Mouse (Mus musculus): Measurements from ENCODE around the gene Mttp. TPM values are rescaled to one million over a fixed set of nuclear protein-coding genes. Genes with fewer than 3 reads are reported as not detected.

Mttp gene
- polyA plus RNA-seq, 1 experiment from 2014 or later: 45.0 TPM

DNA sequence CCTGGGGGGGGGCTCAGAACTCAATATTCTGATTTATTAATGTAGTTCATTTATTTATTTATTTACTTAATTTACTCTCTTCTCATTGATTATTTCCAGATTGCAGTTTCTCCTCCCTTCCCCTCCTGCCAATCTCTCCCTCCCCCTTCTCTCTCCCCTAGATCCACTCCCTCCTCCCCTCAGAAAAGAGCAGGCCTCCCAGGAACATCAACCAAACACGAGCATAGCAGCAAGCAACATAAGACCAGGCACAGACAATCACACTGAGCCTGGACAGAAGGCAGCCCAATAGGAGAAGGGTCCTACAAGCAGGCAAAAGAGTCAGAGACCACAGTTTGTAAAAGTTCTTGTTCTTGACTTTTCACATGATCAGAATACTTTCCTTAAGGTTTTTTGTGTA is 73.8 kb downstream of the Mttp start:
- Histone ChIP-seq H3K36me3 (ENCODE audit: control insufficient read depth, insufficient read depth, low read length) (no peaks in the 10 kb centered on the region), H3K4me1 (replicated peaks; ENCODE audit: control insufficient read depth, insufficient read depth, low read length) (no peaks in the 10 kb centered on the region), H3K4me3 (ENCODE audit: low read depth, low read length) (no peak overlapping the region), H3K9ac (ENCODE audit: low read depth, low read length) (no peak overlapping the region), H3K27ac (ENCODE audit: low read depth, low read length) (no peak overlapping the region), H3K4me2 (no peak overlapping the region), H3K27me3 (replicated peaks; ENCODE audit: control insufficient read depth, insufficient read depth, low read length) (no peaks in the 10 kb centered on the region), H3K9me3 (ENCODE audit: control insufficient read depth, low read length) (no peaks in the 10 kb centered on the region)
- ATAC-seq (replicated peaks; ENCODE audit: low FRiP score) (no peak), DNase-seq (ENCODE audit: low spot score) (no peak)
- WGBS: 33% methylated on average over 1 of the region's 1 CpGs

DNA sequence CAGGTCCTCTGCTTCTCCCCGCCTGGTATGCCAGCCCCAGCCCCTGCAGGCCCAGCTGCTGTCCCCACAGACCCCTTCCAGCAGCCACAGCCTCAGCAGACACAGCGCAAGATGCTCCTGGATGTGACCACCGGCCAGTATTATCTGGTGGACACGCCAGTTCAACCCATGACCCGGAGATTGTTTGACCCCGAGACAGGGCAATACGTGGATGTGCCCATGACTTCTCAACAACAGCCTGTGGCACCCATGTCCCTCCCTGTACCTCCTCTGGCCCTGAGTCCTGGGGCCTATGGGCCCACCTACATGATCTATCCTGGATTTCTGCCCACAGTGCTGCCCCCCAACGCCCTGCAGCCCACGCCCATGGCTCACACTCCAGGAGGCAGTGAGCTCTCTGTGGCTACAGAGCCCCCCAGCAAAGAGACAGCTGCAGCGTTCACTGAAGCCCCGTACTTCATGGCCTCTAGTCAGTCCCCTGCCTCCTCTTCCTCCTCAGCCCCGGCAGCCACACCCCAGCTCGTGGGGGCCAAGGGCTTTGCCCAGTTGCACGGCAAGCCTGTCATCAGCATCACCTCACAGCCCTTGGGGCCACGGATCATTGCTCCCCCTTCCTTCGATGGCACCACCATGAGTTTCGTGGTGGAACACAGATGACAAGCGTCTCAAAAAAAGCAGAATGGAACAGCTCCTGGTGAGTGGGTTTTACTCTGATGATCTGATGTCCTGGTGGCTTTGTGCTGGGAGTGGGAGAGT is 74.8 kb downstream of the Mttp start:
- Histone ChIP-seq H3K9me3 (ENCODE audit: control insufficient read depth, low read length) (no peaks in the 10 kb centered on the region), H3K27ac (ENCODE audit: low read depth, low read length) (no peak overlapping the region), H3K4me2 (no peak overlapping the region), H3K27me3 (replicated peaks; ENCODE audit: control insufficient read depth, insufficient read depth, low read length) (no peaks in the 10 kb centered on the region), H3K4me1 (replicated peaks; ENCODE audit: control insufficient read depth, insufficient read depth, low read length) (no peaks in the 10 kb centered on the region), H3K9ac (ENCODE audit: low read depth, low read length) (no peak overlapping the region), H3K36me3 (ENCODE audit: control insufficient read depth, insufficient read depth, low read length) (no peaks in the 10 kb centered on the region), H3K4me3 (ENCODE audit: low read depth, low read length) (no peak overlapping the region)
- DNase-seq (ENCODE audit: low spot score) (no peak), ATAC-seq (replicated peaks; ENCODE audit: low FRiP score) (no peak)
- WGBS: 78% methylated on average over 18 of the region's 18 CpGs

DNA sequence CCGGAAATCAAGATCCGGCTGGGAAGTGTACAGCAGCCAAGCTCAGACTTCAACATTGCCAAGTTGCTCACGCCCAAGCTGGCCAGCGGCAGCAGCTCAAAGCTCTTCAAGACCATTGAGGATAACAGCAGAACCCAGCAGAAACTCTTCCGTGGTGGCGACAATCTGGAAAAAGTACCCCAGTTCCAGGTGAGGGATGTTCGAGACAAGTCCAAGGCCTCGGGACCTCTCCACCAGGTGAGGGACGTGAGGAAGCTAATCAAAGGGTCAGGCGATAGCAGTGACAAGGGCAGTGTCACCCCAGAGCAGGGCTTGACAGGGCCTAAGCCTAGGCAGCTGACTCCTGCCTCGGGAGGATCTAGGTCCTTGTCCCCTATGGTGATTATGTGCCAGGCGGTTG is 76.7 kb downstream of the Mttp start:
- Histone ChIP-seq H3K9me3 (ENCODE audit: control insufficient read depth, low read length) (no peaks in the 10 kb centered on the region), H3K27me3 (replicated peaks; ENCODE audit: control insufficient read depth, insufficient read depth, low read length) (no peaks in the 10 kb centered on the region), H3K4me2 (no peak overlapping the region), H3K4me1 (replicated peaks; ENCODE audit: control insufficient read depth, insufficient read depth, low read length) (no peaks in the 10 kb centered on the region), H3K36me3 (ENCODE audit: control insufficient read depth, insufficient read depth, low read length) (no peaks in the 10 kb centered on the region), H3K27ac (ENCODE audit: low read depth, low read length) (no peak overlapping the region), H3K9ac (ENCODE audit: low read depth, low read length) (no peak overlapping the region), H3K4me3 (ENCODE audit: low read depth, low read length) (no peak overlapping the region)
- WGBS: 85% methylated on average over 12 of the region's 12 CpGs
- no peak for ATAC-seq (replicated peaks; ENCODE audit: low FRiP score)
- DNase-seq (ENCODE audit: low spot score): no peak

DNA sequence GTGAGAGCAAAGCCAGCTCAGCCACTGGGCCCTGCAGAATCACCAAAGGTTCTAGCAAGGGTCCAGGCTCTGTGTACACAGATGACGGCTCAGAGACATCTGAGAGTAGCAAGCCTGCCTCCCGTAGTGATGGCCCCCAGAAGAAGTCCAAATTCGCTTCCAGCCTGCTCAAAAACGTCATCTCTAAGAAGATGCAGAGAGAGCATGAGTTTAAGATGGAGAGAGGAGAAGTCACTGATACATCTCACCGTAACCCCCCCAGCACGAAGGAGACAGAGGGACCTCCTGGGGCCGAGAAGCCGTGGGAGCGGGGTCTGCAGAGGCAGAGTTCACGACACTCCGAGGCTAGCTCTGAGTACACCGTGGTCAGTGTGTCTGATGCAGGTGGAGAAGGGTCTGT is 77.5 kb downstream of the Mttp start, which contains the start of gene Gm5105:
Gm5105 (minus strand) TSS at position 101 of the 400 bp plus-strand sequence.
- no peak within 1 kb of the TSS for H3K27ac ChIP-seq (ENCODE audit: low read depth, low read length)
- ATAC-seq (replicated peaks; ENCODE audit: low FRiP score): no peak
- no peaks in the 10 kb centered on the region for H3K36me3 ChIP-seq (ENCODE audit: control insufficient read depth, insufficient read depth, low read length)
- no peak within 1 kb of the TSS for H3K4me3 ChIP-seq (ENCODE audit: low read depth, low read length)
- no peak within 1 kb of the TSS for H3K4me2 ChIP-seq
- H3K27me3 ChIP-seq (replicated peaks; ENCODE audit: control insufficient read depth, insufficient read depth, low read length): no peaks in the 10 kb centered on the region
- 88% methylated on average over 12 of the region's 12 CpGs for WGBS
- H3K9me3 ChIP-seq (ENCODE audit: control insufficient read depth, low read length): no peaks in the 10 kb centered on the region
- H3K9ac ChIP-seq (ENCODE audit: low read depth, low read length): no peak within 1 kb of the TSS
- H3K4me1 ChIP-seq (replicated peaks; ENCODE audit: control insufficient read depth, insufficient read depth, low read length): no peaks in the 10 kb centered on the region
- DNase-seq (ENCODE audit: low spot score): no peak

DNA sequence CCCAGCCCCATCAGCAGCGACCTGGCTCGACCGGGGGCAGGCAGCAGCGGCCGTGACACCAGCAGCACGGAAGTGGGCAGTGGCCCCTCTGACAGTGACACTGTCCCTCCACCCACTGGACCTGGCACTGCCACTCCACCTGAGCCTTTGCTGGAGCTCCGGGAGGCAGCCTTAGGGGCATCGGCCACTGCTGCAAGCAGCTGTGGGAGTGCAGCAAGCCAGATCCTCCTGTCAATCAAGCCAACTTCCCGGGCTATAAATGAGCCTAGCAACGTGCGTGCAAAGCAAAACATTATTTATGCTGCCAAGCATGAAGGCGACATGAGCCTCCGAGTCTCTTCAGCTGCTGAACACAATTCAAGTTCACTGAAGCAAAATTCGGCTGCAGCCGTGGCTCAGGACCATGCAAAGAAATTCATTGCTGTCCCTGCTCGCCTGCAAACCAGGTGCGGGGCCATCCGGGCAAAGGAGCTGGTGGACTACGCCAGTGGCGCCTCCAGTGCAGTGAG is 78.4 kb downstream of the Mttp start:
- Histone ChIP-seq H3K4me1 (replicated peaks; ENCODE audit: control insufficient read depth, insufficient read depth, low read length) (no peaks in the 10 kb centered on the region; the same call in 1 of the 2 replicates), H3K4me3 (ENCODE audit: low read depth, low read length) (no peak overlapping the region)
- no peak for ATAC-seq (replicated peaks; ENCODE audit: low FRiP score)

DNA sequence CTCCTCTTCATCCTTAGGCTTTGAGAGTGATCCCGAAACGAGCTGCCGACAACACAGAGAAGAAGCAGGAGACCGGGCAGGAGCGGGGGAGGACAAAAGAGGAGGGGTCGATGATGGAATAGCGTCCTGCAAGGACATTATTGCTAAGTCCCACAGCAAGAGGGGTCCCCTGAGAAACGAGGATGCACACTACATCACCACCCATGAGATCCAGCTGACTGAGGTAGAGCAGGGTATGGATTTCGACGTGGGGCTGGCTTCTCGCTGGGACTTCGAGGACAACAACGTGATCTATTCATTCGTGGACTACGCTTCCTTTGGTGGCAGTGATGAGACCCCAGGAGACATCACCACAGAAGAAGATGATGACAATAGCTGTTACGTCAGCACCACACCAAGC is 78.8 kb downstream of the Mttp start:
- Histone ChIP-seq H3K4me2 (no peak overlapping the region), H3K4me1 (replicated peaks; ENCODE audit: control insufficient read depth, insufficient read depth, low read length) (no peaks in the 10 kb centered on the region; the same call in 1 of the 2 replicates), H3K27me3 (replicated peaks; ENCODE audit: control insufficient read depth, insufficient read depth, low read length) (no peaks in the 10 kb centered on the region), H3K36me3 (ENCODE audit: control insufficient read depth, insufficient read depth, low read length) (no peaks in the 10 kb centered on the region), H3K9ac (ENCODE audit: low read depth, low read length) (no peak overlapping the region), H3K4me3 (ENCODE audit: low read depth, low read length) (no peak overlapping the region), H3K9me3 (ENCODE audit: control insufficient read depth, low read length) (no peaks in the 10 kb centered on the region), H3K27ac (ENCODE audit: low read depth, low read length) (no peak overlapping the region)
- ATAC-seq (replicated peaks; ENCODE audit: low FRiP score) (no peak), DNase-seq (ENCODE audit: low spot score) (no peak)
- 84% methylated on average over 16 of the region's 16 CpGs for WGBS

More for the DNA sequence above, 78.4 kb downstream of the Mttp start:
- no peak overlapping the region for H3K9ac ChIP-seq (ENCODE audit: low read depth, low read length)
- H3K9me3 ChIP-seq (ENCODE audit: control insufficient read depth, low read length): no peaks in the 10 kb centered on the region
- no peak overlapping the region for H3K27ac ChIP-seq (ENCODE audit: low read depth, low read length)
- no peaks in the 10 kb centered on the region for H3K27me3 ChIP-seq (replicated peaks; ENCODE audit: control insufficient read depth, insufficient read depth, low read length)
- 86% methylated on average over 20 of the region's 20 CpGs for WGBS
- no peak overlapping the region for H3K4me2 ChIP-seq
- H3K36me3 ChIP-seq (ENCODE audit: control insufficient read depth, insufficient read depth, low read length): no peaks in the 10 kb centered on the region
- no peak for DNase-seq (ENCODE audit: low spot score)

DNA sequence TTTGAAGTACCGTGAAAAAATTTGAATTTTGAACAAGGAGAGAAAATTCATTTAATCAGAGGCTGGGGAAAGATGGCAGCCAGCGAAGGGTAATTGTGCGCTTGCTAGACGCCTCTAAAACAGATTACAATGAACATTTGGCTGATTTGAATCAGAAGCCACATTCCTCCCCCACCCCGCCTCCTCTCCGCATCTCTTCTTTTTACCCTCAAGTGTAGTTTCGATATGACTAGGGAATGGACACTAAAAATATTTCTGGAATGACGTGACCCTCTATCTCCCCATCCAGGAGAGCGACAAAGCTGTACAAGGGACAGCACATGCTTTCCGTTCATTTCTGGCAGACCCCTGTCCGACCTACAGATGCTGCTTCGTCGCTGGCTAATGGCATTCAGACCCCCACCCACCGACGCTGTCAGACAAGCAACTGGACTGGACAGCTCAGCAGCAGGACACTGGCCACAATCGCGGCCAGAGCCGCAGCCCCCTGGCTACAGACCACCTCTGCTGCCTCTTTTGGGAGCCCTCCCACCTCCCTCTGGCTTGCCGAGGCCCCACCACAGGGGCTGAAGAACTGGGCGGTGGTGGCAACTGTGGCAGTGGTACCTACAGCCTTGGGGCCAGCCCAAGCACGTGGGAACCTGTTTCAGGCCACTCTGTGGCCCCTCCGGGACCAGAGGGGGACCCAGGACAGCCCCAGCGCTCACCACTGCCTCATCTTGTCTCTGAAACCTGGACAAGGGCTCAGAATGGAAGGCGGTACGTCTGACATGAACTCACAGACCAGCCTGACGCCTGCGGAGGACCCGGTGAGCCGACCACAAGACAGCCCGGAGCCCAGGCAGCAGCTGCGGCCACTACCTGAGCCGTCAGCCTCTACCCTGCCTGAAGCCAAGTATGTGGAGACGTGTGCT is 79.8 kb downstream of the Mttp start, which contains the start of gene 1110002E22Rik:
1110002E22Rik (plus strand) TSS at position 321 of the 914 bp plus-strand sequence.
- H3K4me2 ChIP-seq: no peak within 1 kb of the TSS
- ATAC-seq (replicated peaks; ENCODE audit: low FRiP score) (no peak), DNase-seq (ENCODE audit: low spot score) (no peak)
- H3K27me3 ChIP-seq (replicated peaks; ENCODE audit: control insufficient read depth, insufficient read depth, low read length): no peaks in the 10 kb centered on the region
- no peak within 1 kb of the TSS for H3K4me3 ChIP-seq (ENCODE audit: low read depth, low read length)
- H3K27ac ChIP-seq (ENCODE audit: low read depth, low read length): no peak within 1 kb of the TSS
- no peaks in the 10 kb centered on the region for H3K36me3 ChIP-seq (ENCODE audit: control insufficient read depth, insufficient read depth, low read length)
- no peaks in the 10 kb centered on the region; the same call in 1 of the 2 replicates for H3K4me1 ChIP-seq (replicated peaks; ENCODE audit: control insufficient read depth, insufficient read depth, low read length)
- no peak within 1 kb of the TSS for H3K9ac ChIP-seq (ENCODE audit: low read depth, low read length)
- 79% methylated on average over 33 of the region's 33 CpGs for WGBS
- no peaks in the 10 kb centered on the region for H3K9me3 ChIP-seq (ENCODE audit: control insufficient read depth, low read length)

DNA sequence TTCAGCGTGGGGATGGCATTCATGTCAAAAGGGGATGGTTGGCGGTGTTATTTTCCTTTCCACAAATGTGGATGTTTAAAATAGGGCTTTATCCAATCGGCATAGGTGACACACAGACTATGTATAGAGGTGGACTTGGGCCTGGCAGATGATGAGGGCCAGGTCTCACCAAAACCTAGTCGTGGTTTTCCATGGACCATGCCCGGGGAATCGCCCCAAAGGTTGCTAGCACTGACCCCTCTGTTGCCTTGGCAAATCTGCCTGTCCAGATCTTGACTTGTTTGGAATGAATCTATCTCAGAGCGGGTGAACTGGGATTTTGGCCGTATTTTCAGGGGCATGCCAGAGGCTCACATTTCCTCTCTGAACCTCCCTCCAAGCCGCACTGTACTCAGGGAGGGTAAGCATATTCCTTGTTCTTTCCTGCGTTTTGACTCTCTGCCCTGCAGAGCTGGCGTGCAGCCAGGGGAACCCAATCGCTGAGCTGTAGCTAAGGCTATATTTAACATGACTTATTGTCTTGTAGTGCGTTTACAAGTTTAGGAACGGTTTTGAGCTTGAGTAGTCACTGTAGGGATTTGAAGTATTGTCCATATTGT is 80.9 kb downstream of the Mttp start:
- Histone ChIP-seq H3K4me2 (no peak overlapping the region), H3K27me3 (replicated peaks; ENCODE audit: control insufficient read depth, insufficient read depth, low read length) (no peaks in the 10 kb centered on the region), H3K27ac (ENCODE audit: low read depth, low read length) (no peak overlapping the region), H3K9me3 (ENCODE audit: control insufficient read depth, low read length) (no peaks in the 10 kb centered on the region), H3K36me3 (ENCODE audit: control insufficient read depth, insufficient read depth, low read length) (no peaks in the 10 kb centered on the region), H3K9ac (ENCODE audit: low read depth, low read length) (no peak overlapping the region), H3K4me1 (replicated peaks; ENCODE audit: control insufficient read depth, insufficient read depth, low read length) (no peaks in the 10 kb centered on the region; the same call in 1 of the 2 replicates), H3K4me3 (ENCODE audit: low read depth, low read length) (no peak overlapping the region)
- no peak for ATAC-seq (replicated peaks; ENCODE audit: low FRiP score)
- DNase-seq (ENCODE audit: low spot score): no peak
- WGBS: 74% methylated on average over 14 of the region's 14 CpGs

Measured in liver, embryonic 11.5 days (tissue).